Mouse (Mus musculus) heart, embryonic 14.5 days (tissue): ENCODE data around the gene Asic2. TPM values are rescaled to one million over a fixed set of nuclear protein-coding genes. Genes with fewer than 3 reads are reported as not detected.

Experiments used
- ATAC-seq: fragments of 200-750 bp; cut with Nextera tagmentation; 2 replicates; pipeline ENCODE4 v1.8.0; 2017; ENCODE audit warnings: low read depth, moderate TSS enrichment; ENCODE audit not compliant: insufficient number of reproducible peaks, insufficient read depth, low FRiP score
- H3K27ac ChIP-seq, 2 experiments: fragments of 200-500 bp in 1 of 2; fragments of 300-500 bp in 1 of 2; sonication (generic) in 1 of 2; replicated peaks in 1 of 2; 2 replicates each; pipeline ENCODE4 v1.5.1; 2012 to 2014; ENCODE audit warnings: low read depth in 2 of 2, low read length in 2 of 2, control low read depth in 1 of 2, mild to moderate bottlenecking in 1 of 2, mixed read lengths in 1 of 2; ENCODE audit not compliant: control insufficient read depth in 1 of 2, insufficient read depth in 1 of 2
- H3K27me3 ChIP-seq: fragments of 300-500 bp; sonication (generic); 2 replicates; pipeline ENCODE4 v1.6.1; 2014; ENCODE audit warnings: mild to moderate bottlenecking, low read length, control low read depth; ENCODE audit not compliant: control insufficient read depth, insufficient read depth
- H3K36me3 ChIP-seq: fragments of 300-500 bp; sonication (generic); 2 replicates; pipeline ENCODE4 v1.6.1; 2014; ENCODE audit warnings: mild to moderate bottlenecking, control low read depth, low read length, mixed read lengths; ENCODE audit not compliant: control insufficient read depth, insufficient read depth
- H3K4me1 ChIP-seq, 2 experiments: fragments of 200-500 bp in 1 of 2; fragments of 300-500 bp in 1 of 2; sonication (generic) in 1 of 2; 2 replicates each; pipeline ENCODE4 v1.6.1; 2012 to 2014; ENCODE audit warnings: low read length in 2 of 2, control low read depth in 1 of 2, mixed read lengths in 1 of 2; ENCODE audit not compliant: control insufficient read depth in 2 of 2, insufficient read depth in 2 of 2
- H3K4me2 ChIP-seq: fragments of 300-500 bp; sonication (generic); 2 replicates; pipeline ENCODE4 v1.6.1; 2014; ENCODE audit warnings: mild to moderate bottlenecking, low read length
- H3K4me3 ChIP-seq, 2 experiments: fragments of 200-500 bp in 1 of 2; fragments of 300-500 bp in 1 of 2; sonication (generic) in 1 of 2; 2 replicates each; pipeline ENCODE4 v1.5.1; 2012 to 2014; ENCODE audit warnings: low read length in 2 of 2, mild to moderate bottlenecking in 2 of 2, control low read depth in 1 of 2, low read depth in 1 of 2, moderate library complexity in 1 of 2; ENCODE audit not compliant: control insufficient read depth in 1 of 2, insufficient read depth in 1 of 2
- H3K9ac ChIP-seq: fragments of 300-500 bp; sonication (generic); 2 replicates; pipeline ENCODE4 v1.6.1; 2014; ENCODE audit warnings: mild to moderate bottlenecking, low read length
- H3K9me3 ChIP-seq: fragments of 300-500 bp; sonication (generic); 2 replicates; pipeline ENCODE4 v1.6.1; 2016; ENCODE audit warnings: low read length, control low read depth; ENCODE audit not compliant: control insufficient read depth
- WGBS: fragments of 180-500 bp; shearing (Covaris S2); extraction: QIAGEN DNeasy Blood & Tissue Kit; methylation state at CpG from one replicate; pipeline ENCODE4 v1.1.7; 2014; 5-methylcytosine and 5-hydroxymethylcytosine counted together
- polyA plus RNA-seq: library from polyadenylated mRNA; unstranded; fragments of >200 nt; fragmentation: Nextera tagmentation; extraction: Ambion mirVana; gene quantifications from 2 replicates; pipeline ENCODE4 v1.2.1, GENCODE M21; 2014

Gene Asic2
- polyA plus RNA-seq, 1 experiment from 2014 or later, result not detected

- H3K4me3 ChIP-seq, result no peak overlapping the region
- peaks cover 0 to 2% of the 10 kb centered on the region in 2 experiments; a peak in 2 of 4 replicates for H3K4me1 ChIP-seq
- H3K9ac ChIP-seq, result no peak overlapping the region
- no peaks in the 10 kb centered on the region for H3K27me3 ChIP-seq
- no peak overlapping the region for H3K4me2 ChIP-seq
- 58% methylated on average over 2 of the region's 2 CpGs for WGBS
- no peaks in the 10 kb centered on the region for H3K36me3 ChIP-seq
- no peak for ATAC-seq
- no peaks in the 10 kb centered on the region for H3K9me3 ChIP-seq
- no peak overlapping the region for H3K27ac ChIP-seq
These were observed 36.6 kb upstream of the Asic2 start for GRCm38 (mm10) chr11:82004810-82005209.

- Histone ChIP-seq H3K4me3 (no peak overlapping the region), H3K4me1 (no peaks in the 10 kb centered on the region; a peak in 1 of 4 replicates), H3K9me3 (no peaks in the 10 kb centered on the region), H3K9ac (no peak overlapping the region), H3K36me3 (no peaks in the 10 kb centered on the region), H3K27ac (no peak overlapping the region), H3K4me2 (no peak overlapping the region), H3K27me3 (no peaks in the 10 kb centered on the region; the same call in 1 of the 2 replicates)
- no peak for ATAC-seq
- 67% methylated on average over 5 of the region's 5 CpGs for WGBS
These were observed 32.3 kb upstream of the Asic2 start for GRCm38 (mm10) chr11:82000581-82000980.

GRCm38 (mm10) chr11:81999469-81999868 lies 31.2 kb upstream of the Asic2 start:
- no peak overlapping the region for H3K4me3 ChIP-seq
- H3K36me3 ChIP-seq, result no peaks in the 10 kb centered on the region
- 54% methylated on average over 4 of the region's 4 CpGs for WGBS
- no peak overlapping the region for H3K4me2 ChIP-seq
- no peaks in the 10 kb centered on the region; a peak in 1 of 4 replicates for H3K4me1 ChIP-seq
- no peaks in the 10 kb centered on the region for H3K9me3 ChIP-seq
- ATAC-seq, result no peak
- no peak overlapping the region for H3K27ac ChIP-seq
- no peak overlapping the region for H3K9ac ChIP-seq
- no peaks in the 10 kb centered on the region; the same call in 1 of the 2 replicates for H3K27me3 ChIP-seq

- no peak overlapping the region for H3K27ac ChIP-seq
- no peaks in the 10 kb centered on the region for H3K36me3 ChIP-seq
- H3K9ac ChIP-seq, result no peak overlapping the region
- no peaks in the 10 kb centered on the region; a peak in 1 of 4 replicates for H3K4me1 ChIP-seq
- H3K4me2 ChIP-seq, result no peak overlapping the region
- H3K4me3 ChIP-seq, result no peak overlapping the region
- no peaks in the 10 kb centered on the region for H3K9me3 ChIP-seq
- no peaks in the 10 kb centered on the region; the same call in 1 of the 2 replicates for H3K27me3 ChIP-seq
- WGBS, result 80% methylated on average over 3 of the region's 3 CpGs
- no peak for ATAC-seq
These were observed 30.4 kb upstream of the Asic2 start for GRCm38 (mm10) chr11:81998646-81999045.

GRCm38 (mm10) chr11:81997085-81997484 lies 28.8 kb upstream of the Asic2 start:
- 77% methylated on average over 5 of the region's 5 CpGs for WGBS
- Histone ChIP-seq H3K9me3 (no peaks in the 10 kb centered on the region), H3K9ac (no peak overlapping the region), H3K36me3 (no peaks in the 10 kb centered on the region), H3K4me3 (no peak overlapping the region), H3K27me3 (no peaks in the 10 kb centered on the region; the same call in 1 of the 2 replicates), H3K4me2 (no peak overlapping the region), H3K4me1 (no peaks in the 10 kb centered on the region; a peak in 1 of 4 replicates), H3K27ac (no peak overlapping the region)
- ATAC-seq, result no peak

- Histone ChIP-seq H3K9ac (no peak overlapping the region), H3K9me3 (no peaks in the 10 kb centered on the region), H3K4me1 (no peaks in the 10 kb centered on the region; a peak in 1 of 4 replicates), H3K4me3 (no peak overlapping the region), H3K4me2 (no peak overlapping the region), H3K27ac (no peak overlapping the region), H3K36me3 (no peaks in the 10 kb centered on the region), H3K27me3 (no peaks in the 10 kb centered on the region; the same call in 1 of the 2 replicates)
- ATAC-seq, result no peak
- WGBS, result 68% methylated on average over 10 of the region's 10 CpGs
These were observed 28.1 kb upstream of the Asic2 start for GRCm38 (mm10) chr11:81996172-81996841.

GRCm38 (mm10) chr11:81983146-81983545 lies 14.9 kb upstream of the Asic2 start:
- no peaks in the 10 kb centered on the region for H3K4me1 ChIP-seq
- no peak overlapping the region for H3K9ac ChIP-seq
- no peak overlapping the region for H3K4me3 ChIP-seq
- H3K36me3 ChIP-seq, result no peaks in the 10 kb centered on the region
- WGBS, result 28% methylated on average over 5 of the region's 5 CpGs
- no peak for ATAC-seq
- H3K4me2 ChIP-seq, result no peak overlapping the region
- no peaks in the 10 kb centered on the region for H3K9me3 ChIP-seq
- no peak overlapping the region for H3K27ac ChIP-seq
- no peaks in the 10 kb centered on the region for H3K27me3 ChIP-seq

GRCm38 (mm10) chr11:81982191-81982590 lies 13.9 kb upstream of the Asic2 start:
- no peak for ATAC-seq
- 56% methylated on average over 11 of the region's 11 CpGs for WGBS

More at GRCm38 (mm10) chr11:81982191-81982590, 13.9 kb upstream of the Asic2 start:
- H3K9me3 ChIP-seq, result no peaks in the 10 kb centered on the region
- H3K36me3 ChIP-seq, result no peaks in the 10 kb centered on the region
- no peak overlapping the region for H3K9ac ChIP-seq
- H3K4me1 ChIP-seq, result no peaks in the 10 kb centered on the region
- no peak overlapping the region for H3K4me2 ChIP-seq
- no peaks in the 10 kb centered on the region for H3K27me3 ChIP-seq
- H3K4me3 ChIP-seq, result no peak overlapping the region
- no peak overlapping the region for H3K27ac ChIP-seq
